26 mouse cellular contexts compared by ENCODE assay signal in genomic region chr2:13342325-13342926, GRCm38 (mm10).
DNase-seq lines count a peak whose midpoint lies in the region; ATAC-seq and TF ChIP-seq lines count a peak whose summit lies in the region.
"Had no signal": no experiment of that assay in that cellular context is flagged by ENCODE, and none has a peak within 500 bp of the region (broad histone marks: within the 10 kb centered on the region; RNA-seq: fewer than 3 reads in every experiment).

No protein-coding gene starts in this region.

- H3K9me3 ChIP-seq in lung, embryonic 15.5 days = no peaks in the 10 kb centered on the region
- H3K9me3 ChIP-seq in neural tube, embryonic 15.5 days (replicated peaks) = no peaks in the 10 kb centered on the region
- H3K9me3 ChIP-seq in kidney, postnatal 0 days (replicated peaks; ENCODE audit: low read length) = no peaks in the 10 kb centered on the region
- no peaks in the 10 kb centered on the region for H3K9me3 ChIP-seq in forebrain, embryonic 15.5 days
- H3K9me3 ChIP-seq: embryonic facial prominence, embryonic 10.5 days; embryonic facial prominence, embryonic 15.5 days; forebrain, embryonic 12.5 days; heart, embryonic 15.5 days; hindbrain, embryonic 12.5 days; midbrain, embryonic 13.5 days; stomach, embryonic 15.5 days had no signal

- H3K4me2 ChIP-seq in lung, embryonic 15.5 days = no peak overlapping the region
- no peak overlapping the region for H3K4me2 ChIP-seq in neural tube, embryonic 15.5 days
- H3K4me2 ChIP-seq in kidney, postnatal 0 days (ENCODE audit: low read length) = no peak overlapping the region
- no peak overlapping the region for H3K4me2 ChIP-seq in forebrain, embryonic 15.5 days (replicated peaks)
- H3K4me2 ChIP-seq: embryonic facial prominence, embryonic 15.5 days; forebrain, embryonic 12.5 days; heart, embryonic 15.5 days; hindbrain, embryonic 12.5 days; midbrain, embryonic 13.5 days; stomach, embryonic 15.5 days had no signal

- no peaks in the 10 kb centered on the region for H3K4me1 ChIP-seq in lung, embryonic 15.5 days
- H3K4me1 ChIP-seq in neural tube, embryonic 15.5 days = no peaks in the 10 kb centered on the region
- 0 out of 2 replicates have a peak, but pooled peaks cover 4% of the 10 kb centered on the region for H3K4me1 ChIP-seq in kidney, postnatal 0 days (replicated peaks; ENCODE audit: insufficient read depth, low read length)
- H3K4me1 ChIP-seq in cerebellum, adult 2 months (ENCODE audit: control insufficient read depth, insufficient read depth, low read length) = no peaks in the 10 kb centered on the region
- no peaks in the 10 kb centered on the region for H3K4me1 ChIP-seq in forebrain, embryonic 15.5 days
- H3K4me1 ChIP-seq: embryonic facial prominence, embryonic 10.5 days; embryonic facial prominence, embryonic 15.5 days; forebrain, embryonic 12.5 days; heart, embryonic 15.5 days; hindbrain, embryonic 12.5 days; midbrain, embryonic 13.5 days; stomach, embryonic 15.5 days had no signal

- H3K27me3 ChIP-seq in lung, embryonic 15.5 days = no peaks in the 10 kb centered on the region
- H3K27me3 ChIP-seq in neural tube, embryonic 15.5 days (replicated peaks) = no peaks in the 10 kb centered on the region
- H3K27me3 ChIP-seq in kidney, postnatal 0 days (ENCODE audit: insufficient read depth, low read length) = no peaks in the 10 kb centered on the region
- H3K27me3 ChIP-seq in cerebellum, adult 2 months (ENCODE audit: control insufficient read depth, insufficient read depth, low read length) = no peaks in the 10 kb centered on the region
- H3K27me3 ChIP-seq in forebrain, embryonic 15.5 days = no peaks in the 10 kb centered on the region
- H3K27me3 ChIP-seq: embryonic facial prominence, embryonic 15.5 days; forebrain, embryonic 12.5 days; heart, embryonic 15.5 days; hindbrain, embryonic 12.5 days; midbrain, embryonic 13.5 days; stomach, embryonic 15.5 days had no signal

- H3K4me3 ChIP-seq in lung, embryonic 15.5 days = no peak overlapping the region
- no peak overlapping the region for H3K4me3 ChIP-seq in neural tube, embryonic 15.5 days (replicated peaks)
- H3K4me3 ChIP-seq in kidney, postnatal 0 days (replicated peaks; ENCODE audit: low read depth, low read length) = no peak overlapping the region
- H3K4me3 ChIP-seq in cerebellum, adult 2 months (replicated peaks; ENCODE audit: insufficient read depth, low read depth, low read length) = no peak overlapping the region
- no peak overlapping the region for H3K4me3 ChIP-seq in forebrain, embryonic 15.5 days
- H3K4me3 ChIP-seq: embryonic facial prominence, embryonic 10.5 days; embryonic facial prominence, embryonic 15.5 days; forebrain, embryonic 12.5 days; heart, embryonic 15.5 days; hindbrain, embryonic 12.5 days; midbrain, embryonic 13.5 days; stomach, embryonic 15.5 days had no signal

- H3K36me3 ChIP-seq in lung, embryonic 15.5 days = no peaks in the 10 kb centered on the region
- H3K36me3 ChIP-seq in neural tube, embryonic 15.5 days = no peaks in the 10 kb centered on the region
- no peaks in the 10 kb centered on the region for H3K36me3 ChIP-seq in kidney, postnatal 0 days (ENCODE audit: insufficient read depth, low read length)
- no peaks in the 10 kb centered on the region for H3K36me3 ChIP-seq in forebrain, embryonic 15.5 days
- H3K36me3 ChIP-seq: embryonic facial prominence, embryonic 10.5 days; embryonic facial prominence, embryonic 15.5 days; forebrain, embryonic 12.5 days; heart, embryonic 15.5 days; hindbrain, embryonic 12.5 days; midbrain, embryonic 13.5 days; stomach, embryonic 15.5 days had no signal

- ATAC-seq in lung, embryonic 15.5 days (ENCODE audit: borderline replicate concordance, extremely low read depth, low FRiP score, low TSS enrichment) = no peak; the same call in 1 of the 2 replicates
- peak; percentile 35; the same call in 1 of the 2 replicates for ATAC-seq in neural tube, embryonic 15.5 days (ENCODE audit: low FRiP score)
- no peak for ATAC-seq in kidney, postnatal 0 days (replicated peaks; ENCODE audit: low FRiP score, low read depth)
- no peak for ATAC-seq in forebrain, embryonic 15.5 days (replicated peaks)
- ATAC-seq: intestine, embryonic 16.5 days; midbrain, embryonic 13.5 days had no signal

- H3K27ac ChIP-seq in lung, embryonic 15.5 days = 0 out of 2 replicates have a peak overlapping the region, but pooled peaks have one; percentile 24
- H3K27ac ChIP-seq in neural tube, embryonic 15.5 days (replicated peaks) = no peak overlapping the region
- no peak overlapping the region for H3K27ac ChIP-seq in kidney, postnatal 0 days
- no peak overlapping the region for H3K27ac ChIP-seq in cerebellum, adult 2 months (ENCODE audit: insufficient read depth, low read length)
- H3K27ac ChIP-seq in forebrain, embryonic 15.5 days (replicated peaks) = no peak overlapping the region
- H3K27ac ChIP-seq: embryonic facial prominence, embryonic 10.5 days; embryonic facial prominence, embryonic 15.5 days; forebrain, embryonic 12.5 days; heart, embryonic 15.5 days; hindbrain, embryonic 12.5 days; liver, embryonic 14.5 days; macrophage; midbrain, embryonic 13.5 days; stomach, embryonic 15.5 days had no signal

- no peak for TF ChIP-seq POLR2A in cerebellum, adult 2 months (IDR thresholded peaks at IDR 0.05; ENCODE audit: borderline replicate concordance, insufficient read depth, low read length)

- 44% methylated on average over 7 of the region's 7 CpGs for WGBS in lung, embryonic 15.5 days
- 43% methylated on average over 7 of the region's 7 CpGs for WGBS in neural tube, embryonic 15.5 days
- 18% methylated on average over 7 of the region's 7 CpGs for WGBS in kidney, postnatal 0 days
- WGBS in cerebellum, adult 2 months = 14% methylated on average over 7 of the region's 7 CpGs
- WGBS in forebrain, embryonic 15.5 days = 63% methylated on average over 7 of the region's 7 CpGs

- H3K9ac ChIP-seq in lung, embryonic 15.5 days = no peak overlapping the region
- H3K9ac ChIP-seq in neural tube, embryonic 15.5 days (replicated peaks) = no peak overlapping the region
- no peak overlapping the region for H3K9ac ChIP-seq in kidney, postnatal 0 days (ENCODE audit: low read depth, low read length)
- no peak overlapping the region for H3K9ac ChIP-seq in forebrain, embryonic 15.5 days (replicated peaks)
- H3K9ac ChIP-seq: embryonic facial prominence, embryonic 15.5 days; forebrain, embryonic 12.5 days; heart, embryonic 15.5 days; hindbrain, embryonic 12.5 days; liver, embryonic 14.5 days; midbrain, embryonic 13.5 days; stomach, embryonic 15.5 days had no signal

- TF ChIP-seq CTCF in kidney, postnatal 0 days (IDR thresholded peaks at IDR 0.05; ENCODE audit: low read depth) = no peak
- no peak for TF ChIP-seq CTCF in cerebellum, adult 2 months (IDR thresholded peaks at IDR 0.05; ENCODE audit: borderline replicate concordance, insufficient read depth, low read depth, low read length)

- DNase-seq in lung, postnatal 25 days (ENCODE audit: low spot score) = no peak
- DNase-seq in neural tube, embryonic 10.5 days (ENCODE audit: extremely low spot score, low spot score) = no peak
- DNase-seq in kidney, postnatal 0 days (ENCODE audit: low spot score) = peak; percentile 72
- DNase-seq in retina, postnatal 1 day = peak; percentile 18
- DNase-seq in cerebellum, adult 2 months = no peak
- DNase-seq: adrenal gland, postnatal 25 days; B cell, adult 2 months; cerebellum, adult 8-10 months; cerebellum, postnatal 25 days; gastrocnemius, postnatal 10 days; layer of hippocampus, adult 9-11 months; liver; right cerebral cortex, postnatal 14 days had no signal

Comparison
In these comparisons a context has a peak if more than half of its experiments do, and no peak if none do; other contexts are left out.
1. DNase-seq: peak in kidney, postnatal 0 days (single experiment) and retina, postnatal 1 day (single experiment); none in lung, postnatal 25 days (single experiment), neural tube, embryonic 10.5 days (single experiment) and cerebellum, adult 2 months (0 of 2).